Mouse (Mus musculus) brain, embryonic 14.5 days (tissue): ENCODE measurements at regions not wholly inside any gene's neighbourhood (a gene's known extent, or its start where the extent isn't known, plus 50 kb on each side); places are given as distances from the start of the nearest gene placed in this dataset.

Experiments used
- DNase-seq: peaks from one replicate; pipeline ENCODE4 v3.0.0-alpha.2; 2011; ENCODE audit warnings: low read depth
- CTCF ChIP-seq: fragments of 200-500 bp; IDR thresholded peaks from 2 replicates; pipeline ENCODE4 v1.5.1; 2012; ENCODE audit warnings: inconsistent platforms, mild to moderate bottlenecking, moderate library complexity, borderline replicate concordance; ENCODE audit not compliant: insufficient read depth, insufficient read length; ENCODE audit errors: extremely low read depth
- POLR2A ChIP-seq: fragments of 200-500 bp; IDR thresholded peaks from 2 replicates; pipeline ENCODE4 v1.6.1; 2012; ENCODE audit warnings: mild to moderate bottlenecking, inconsistent platforms, borderline replicate concordance; ENCODE audit not compliant: poor library complexity, insufficient read depth, insufficient read length, severe bottlenecking; ENCODE audit errors: extremely low read depth

GRCm38 (mm10) chr2:168335739-168336385 lies 54.3 kb upstream of the Kcng1 start:
- no peak for DNase-seq
- no peak for TF ChIP-seq CTCF
- no peak for TF ChIP-seq POLR2A

- TF ChIP-seq POLR2A (no peak), CTCF (no peak)
- DNase-seq, result no peak
Observed at GRCm38 (mm10) chr2:168334241-168334588, 52.7 kb upstream of the Kcng1 start.

- no peak for TF ChIP-seq CTCF
- TF ChIP-seq POLR2A, result no peak
- DNase-seq, result peak; percentile 65
Observed at GRCm38 (mm10) chr2:168333552-168334240, 52.2 kb upstream of the Kcng1 start.

- TF ChIP-seq POLR2A, result no peak
- no peak for TF ChIP-seq CTCF
- no peak for DNase-seq
Observed at GRCm38 (mm10) chr2:168332972-168333371, 51.4 kb upstream of the Kcng1 start.
